Mouse (Mus musculus) thymus, adult 2 months (tissue): Measurements from ENCODE around the gene Slc20a1.

Experiments used
- CTCF ChIP-seq: fragments of 200-500 bp; IDR thresholded peaks from 2 replicates; pipeline ENCODE4 v1.5.1; 2012; ENCODE audit warnings: mild to moderate bottlenecking, control low read depth, low read length, moderate library complexity, borderline replicate concordance; ENCODE audit not compliant: control insufficient read depth, poor library complexity, insufficient read depth; ENCODE audit errors: extremely low read depth
- POLR2A ChIP-seq: fragments of 200-500 bp; IDR thresholded peaks from 2 replicates; pipeline ENCODE4 v1.6.1; 2012; ENCODE audit warnings: mild to moderate bottlenecking, low read length, control low read depth, moderate library complexity; ENCODE audit not compliant: control insufficient read depth, poor library complexity, insufficient read depth; ENCODE audit errors: extremely low read depth

DNA sequence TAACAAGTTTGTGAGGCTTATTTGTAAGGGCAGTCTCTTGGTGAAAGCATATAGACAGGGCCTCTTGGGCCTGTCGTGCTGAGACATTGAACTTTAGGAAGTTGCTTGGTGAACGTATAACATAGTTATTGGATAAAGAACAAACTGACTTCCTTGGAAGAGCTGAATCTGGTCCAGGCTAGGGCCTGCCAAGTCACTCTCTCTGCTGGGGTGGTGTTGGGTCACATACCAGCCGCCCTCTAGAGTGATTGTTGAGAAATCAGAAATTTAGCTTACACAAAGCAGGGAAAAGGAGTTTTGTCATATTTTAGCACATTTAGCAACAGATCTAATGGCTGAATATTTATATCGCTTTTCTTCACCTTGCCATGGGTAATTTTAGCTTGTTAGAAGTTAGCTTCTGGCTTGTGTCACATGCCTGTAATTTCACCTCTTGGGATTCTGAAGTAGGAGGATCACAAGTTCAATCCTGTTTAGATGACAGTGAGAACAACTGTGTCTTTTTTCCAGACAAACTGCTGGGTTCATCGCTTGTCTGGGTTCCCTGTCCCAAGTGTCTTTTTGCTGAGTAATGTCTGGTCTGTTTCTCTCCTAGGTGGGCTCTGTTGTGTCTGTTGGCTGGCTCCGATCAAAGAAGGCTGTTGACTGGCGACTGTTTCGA, 11.7 kb downstream of the Slc20a1 start:
- TF ChIP-seq CTCF (no peak), POLR2A (no peak)
